In genomic region chr16:35392813-35393212, GRCm38 (mm10) we compare ENCODE assay signal across 27 mouse cellular contexts. TPM values are rescaled to one million over a fixed set of nuclear protein-coding genes. Genes with fewer than 3 reads are reported as not detected.
DNase-seq lines count a peak whose midpoint lies in the region; ATAC-seq lines count a peak whose summit lies in the region.
"Had no signal": no experiment of that assay in that cellular context is flagged by ENCODE, and none has a peak within 500 bp of the region (broad histone marks: within the 10 kb centered on the region; RNA-seq: fewer than 3 reads in every experiment).

No protein-coding gene starts in this region.

- peak; percentile 26 for DNase-seq in adrenal gland, adult 2 months
- DNase-seq in adrenal gland, adult 18-20 months (ENCODE audit: low spot score in 2 of 2) = no peak
- DNase-seq in heart, adult 11 months = peak; percentile 52
- no peak for DNase-seq in heart, postnatal 36 days
- peak; percentile 39 for DNase-seq in 3T3-L1 (ENCODE audit: low read depth, low spot score)
- DNase-seq in embryo, embryonic 10.5 days (ENCODE audit: low spot score) = no peak
- DNase-seq: cerebellum, adult 11-12 months; cerebellum, adult 9-10 months; cerebellum, postnatal 14 days; forebrain, postnatal 0 days; gastrocnemius, adult 2 months; gastrocnemius, postnatal 14 days; heart, adult 18-20 months; heart, postnatal 10 days; heart, postnatal 4 days; kidney, adult 18-20 months; kidney, adult 9 months had no signal

- peak; percentile 36; the same call in 1 of the 2 replicates for ATAC-seq in intestine, embryonic 16.5 days
- ATAC-seq in cerebellum, adult (ENCODE audit: insufficient number of reproducible peaks, low FRiP score, low TSS enrichment) = no peak
- ATAC-seq: CD4-positive, CD25-positive, alpha-beta regulatory T cell, adult 4 months; forebrain, embryonic 14.5 days; forebrain, postnatal 0 days had no signal

- 86% methylated on average over 8 of the region's 8 CpGs for WGBS in intestine, embryonic 16.5 days

- no peak overlapping the region for H3K9ac ChIP-seq in intestine, embryonic 16.5 days (ENCODE audit: low read depth, low read length)
- H3K9ac ChIP-seq: embryonic facial prominence, embryonic 12.5 days; embryonic facial prominence, embryonic 15.5 days; forebrain, postnatal 0 days; heart, embryonic 12.5 days; heart, embryonic 15.5 days; hindbrain, embryonic 12.5 days; hindbrain, embryonic 15.5 days had no signal

- intact Hi-C loops in heart, postnatal 36 days (cut with DNase I) = no loop called here

- H3K4me3 ChIP-seq in intestine, embryonic 16.5 days (ENCODE audit: low read length) = no peak overlapping the region
- H3K4me3 ChIP-seq: embryonic facial prominence, embryonic 12.5 days; embryonic facial prominence, embryonic 15.5 days; gastrocnemius, adult 2 months; heart, embryonic 12.5 days; heart, embryonic 15.5 days; hindbrain, embryonic 12.5 days; hindbrain, embryonic 15.5 days had no signal

- H3K9me3 ChIP-seq in intestine, embryonic 16.5 days (ENCODE audit: control insufficient read depth, low read length) = no peaks in the 10 kb centered on the region
- H3K9me3 ChIP-seq: embryonic facial prominence, embryonic 15.5 days; heart, embryonic 12.5 days; heart, embryonic 15.5 days; hindbrain, embryonic 12.5 days; hindbrain, embryonic 15.5 days had no signal

- H3K4me1 ChIP-seq in intestine, embryonic 16.5 days (ENCODE audit: control insufficient read depth, insufficient read depth, low read length) = no peaks in the 10 kb centered on the region
- H3K4me1 ChIP-seq: embryonic facial prominence, embryonic 12.5 days; embryonic facial prominence, embryonic 15.5 days; heart, embryonic 12.5 days; heart, embryonic 15.5 days; hindbrain, embryonic 12.5 days; hindbrain, embryonic 15.5 days had no signal

- H3K27ac ChIP-seq in intestine, embryonic 16.5 days (ENCODE audit: low read length) = no peak overlapping the region
- H3K27ac ChIP-seq: embryonic facial prominence, embryonic 12.5 days; embryonic facial prominence, embryonic 15.5 days; gastrocnemius, adult 2 months; heart, embryonic 15.5 days; hindbrain, embryonic 12.5 days; hindbrain, embryonic 15.5 days had no signal

- no peak overlapping the region for H3K4me2 ChIP-seq in intestine, embryonic 16.5 days (ENCODE audit: low read depth, low read length)
- H3K4me2 ChIP-seq: embryonic facial prominence, embryonic 12.5 days; embryonic facial prominence, embryonic 15.5 days; heart, embryonic 12.5 days; heart, embryonic 15.5 days; hindbrain, embryonic 12.5 days; hindbrain, embryonic 15.5 days had no signal

- no peaks in the 10 kb centered on the region for H3K27me3 ChIP-seq in intestine, embryonic 16.5 days (replicated peaks; ENCODE audit: control insufficient read depth, insufficient read depth, low read length)
- H3K27me3 ChIP-seq: embryonic facial prominence, embryonic 12.5 days; embryonic facial prominence, embryonic 15.5 days; heart, embryonic 12.5 days; heart, embryonic 15.5 days; hindbrain, embryonic 12.5 days; hindbrain, embryonic 15.5 days had no signal

- no peaks in the 10 kb centered on the region for H3K36me3 ChIP-seq in intestine, embryonic 16.5 days (ENCODE audit: control insufficient read depth, insufficient read depth, low read length)
- H3K36me3 ChIP-seq: embryonic facial prominence, embryonic 12.5 days had no signal

RNA-seq across cellular contexts. Expression of gene Sec22a, which starts 29.1 kb away (rescaled TPM):
- 10 to 100 TPM; 21.6 to 25.1 TPM for total RNA-seq in adrenal gland, adult 2 months (2021)
- polyA plus RNA-seq in adrenal gland, adult 2 months (2012; rRNA removed) = 3.8 and 6.0 TPM in 2 replicates
- total RNA-seq in adrenal gland, adult 18-20 months (2021) = 10 to 100 TPM; 19.0 to 25.2 TPM
- 10 to 100 TPM in 1 of 2 experiments, 1 to 10 TPM in 1; 9.8 to 11.2 TPM for total RNA-seq in heart, postnatal 36 days (2021)
- polyA plus RNA-seq in intestine, embryonic 16.5 days (2015; fragmentation: Nextera tagmentation; extraction: Ambion mirVana) = 51.0 and 52.2 TPM in 2 replicates

Comparison
In these comparisons a context has a peak if more than half of its experiments do, and no peak if none do; other contexts are left out.
1. DNase-seq: peak in adrenal gland, adult 2 months (single experiment), heart, adult 11 months (single experiment) and 3T3-L1 (single experiment); none in adrenal gland, adult 18-20 months (0 of 2), heart, postnatal 36 days (0 of 2) and embryo, embryonic 10.5 days (single experiment).